ENCODE assay signal across 9 mouse cellular contexts in the genomic region with DNA sequence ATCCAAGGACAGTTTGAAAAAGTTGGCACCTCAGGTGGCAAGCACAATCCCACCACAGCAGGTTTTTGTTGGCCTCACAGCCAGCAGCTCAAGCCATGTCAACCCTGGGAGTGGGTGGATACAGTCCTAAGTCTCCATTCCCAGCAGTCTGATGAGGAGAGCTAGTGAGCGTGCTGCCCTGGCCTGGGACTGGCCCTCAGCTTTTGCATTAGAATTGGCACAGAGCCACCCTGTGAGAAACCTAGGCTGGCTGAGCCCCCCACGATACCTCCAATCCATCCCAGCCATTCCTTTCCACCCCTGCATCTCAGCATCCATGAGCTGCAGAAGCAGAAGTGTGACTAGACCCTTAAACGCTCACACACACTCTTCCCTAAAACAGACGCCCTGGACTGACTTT.
A peak's percentile ranks its signal among the peaks of the same experiment; 100 is the strongest.
DNase-seq lines count a peak whose midpoint lies in the region; ATAC-seq and TF ChIP-seq lines count a peak whose summit lies in the region.
"Had no signal": no experiment of that assay in that cellular context is flagged by ENCODE, and none has a peak within 500 bp of the region (broad histone marks: within the 10 kb centered on the region; RNA-seq: fewer than 3 reads in every experiment).

No protein-coding gene starts in this region.

- H3K9ac ChIP-seq in heart, adult 2 months (ENCODE audit: low read depth, low read length), result no peak overlapping the region
- peak overlapping the region; percentile 3; the same call in 1 of the 2 replicates for H3K9ac ChIP-seq in hindbrain, embryonic 12.5 days

- H3K36me3 ChIP-seq in heart, adult 2 months (ENCODE audit: control insufficient read depth, insufficient read depth, low read length), result no peaks in the 10 kb centered on the region; the same call in 1 of the 2 replicates
- H3K36me3 ChIP-seq in hindbrain, embryonic 12.5 days, result 0 out of 2 replicates have a peak, but pooled peaks cover under 1% of the 10 kb centered on the region

- H3K27ac ChIP-seq in heart, adult 2 months, result peak overlapping the region; percentile 4; the same call in 1 of the 2 replicates
- peak overlapping the region; percentile 67; the same call in 1 of the 2 replicates for H3K27ac ChIP-seq in hindbrain, embryonic 12.5 days

- no peaks in the 10 kb centered on the region for H3K9me3 ChIP-seq in hindbrain, embryonic 12.5 days (replicated peaks)

- 45% methylated on average over 4 of the region's 4 CpGs for WGBS in heart, adult 2 months
- 20% methylated on average over 4 of the region's 4 CpGs for WGBS in hindbrain, embryonic 12.5 days

- no peak for DNase-seq in heart, adult 2 months
- no peak for DNase-seq in heart, adult 9 months (ENCODE audit: low spot score in 2 of 2)
- no peak for DNase-seq in right cerebral cortex, postnatal 14 days
- DNase-seq in right cerebral cortex, postnatal 36 days (ENCODE audit: low spot score in 2 of 2), result no peak
- no peak for DNase-seq in right cerebral cortex, postnatal 10 days (ENCODE audit: low spot score in 2 of 2)
- DNase-seq: thymus, postnatal 36 days had no signal

- no peak overlapping the region; the same call in 1 of the 2 replicates for H3K4me3 ChIP-seq in heart, adult 2 months
- H3K4me3 ChIP-seq in hindbrain, embryonic 12.5 days, result no peak overlapping the region

- no peak for TF ChIP-seq EP300 in heart, adult 2 months (IDR thresholded peaks at IDR 0.05; ENCODE audit: insufficient read depth, low read depth, low read length)

- TF ChIP-seq CTCF in heart, adult 2 months (IDR thresholded peaks at IDR 0.05), result no peak

- peaks cover 9% of the 10 kb centered on the region; the same call in 1 of the 2 replicates for H3K79me2 ChIP-seq in heart, adult 2 months (replicated peaks; ENCODE audit: control insufficient read depth, insufficient read depth, low read length)

- TF ChIP-seq POLR2A in heart, adult 2 months (IDR thresholded peaks at IDR 0.05; ENCODE audit: insufficient read depth, low read depth, low read length), result no peak

- intact Hi-C loops in heart, adult 2 months (cut with DNase I), result no loop called here

- ATAC-seq in common myeloid progenitor, adult 5-6 weeks (replicated peaks; ENCODE audit: low read depth, poor library complexity, severe bottlenecking), result 0 out of 2 replicates have a peak, but pooled peaks have one; percentile 10
- ATAC-seq in hindbrain, embryonic 12.5 days (ENCODE audit: low FRiP score), result no peak
- ATAC-seq in megakaryocyte progenitor cell, adult 5-6 weeks (replicated peaks; ENCODE audit: poor library complexity), result 0 out of 2 replicates have a peak, but pooled peaks have one; percentile 7

- no peaks in the 10 kb centered on the region for H3K27me3 ChIP-seq in heart, adult 2 months (ENCODE audit: control insufficient read depth, insufficient read depth, low read length)
- H3K27me3 ChIP-seq in hindbrain, embryonic 12.5 days, result no peaks in the 10 kb centered on the region

- peaks cover 43% of the 10 kb centered on the region for H3K4me1 ChIP-seq in heart, adult 2 months (ENCODE audit: control insufficient read depth, insufficient read depth, low read length)
- H3K4me1 ChIP-seq in hindbrain, embryonic 12.5 days, result peaks cover 73% of the 10 kb centered on the region

- peak overlapping the region; percentile 30; the same call in 1 of the 2 replicates for H3K4me2 ChIP-seq in hindbrain, embryonic 12.5 days (replicated peaks)
